Mouse (Mus musculus): ENCODE data around the gene A230072I06Rik. TPM values are rescaled to one million over a fixed set of nuclear protein-coding genes. Genes with fewer than 3 reads are reported as not detected.

The A230072I06Rik gene
- total and polyA plus RNA-seq, 3 experiments: not detected

- Histone ChIP-seq H3K4me2 (ENCODE audit: insufficient read depth, low read depth, poor library complexity, severe bottlenecking) (no peak overlapping the region), H3K4me3 (replicated peaks in 1 of 3; ENCODE audit: low read depth in 2 of 3, low read length in 2 of 3, poor library complexity in 1 of 3) (no peak overlapping the region), H3K79me2 (replicated peaks; ENCODE audit: control insufficient read depth, extremely low read depth, insufficient read depth, poor library complexity, severe bottlenecking) (no peaks in the 10 kb centered on the region), H3K4me1 (ENCODE audit: control insufficient read depth in 1 of 2, insufficient read depth in 2 of 2) (no peaks in the 10 kb centered on the region), H3K36me3 (replicated peaks in 1 of 2; ENCODE audit: control insufficient read depth in 1 of 2, insufficient read depth in 1 of 2, low read length in 1 of 2) (no peaks in the 10 kb centered on the region), H3K9me3 (replicated peaks; ENCODE audit: low read length) (no peaks in the 10 kb centered on the region), H3K27ac (ENCODE audit: insufficient read depth, low read depth) (no peak overlapping the region), H3K27me3 (replicated peaks) (peaks cover 69% of the 10 kb centered on the region), H3K9ac (ENCODE audit: insufficient read depth, low read depth) (no peak overlapping the region)
- TF ChIP-seq MEF2A (IDR thresholded peaks at IDR 0.05; ENCODE audit: borderline replicate concordance, low read depth, low read length): no peak
- in situ Hi-C loops (cut with MboI; ENCODE audit: low pct_ligation_motif_present, low pct_unique_long_range_greater_than_20kb, low sequenced_read_pairs) (no loop called here), dilution Hi-C loops (cut with MboI; ENCODE audit: extremely low pct_ligation_motif_present, extremely low pct_unique_long_range_greater_than_20kb, low sequenced_read_pairs) (no loop called here)
- no peak for DNase-seq (ENCODE audit: extremely low read depth)
Observed at GRCm38 (mm10) chr8:12323238-12323637, 44.6 kb downstream of the A230072I06Rik start.

DNA sequence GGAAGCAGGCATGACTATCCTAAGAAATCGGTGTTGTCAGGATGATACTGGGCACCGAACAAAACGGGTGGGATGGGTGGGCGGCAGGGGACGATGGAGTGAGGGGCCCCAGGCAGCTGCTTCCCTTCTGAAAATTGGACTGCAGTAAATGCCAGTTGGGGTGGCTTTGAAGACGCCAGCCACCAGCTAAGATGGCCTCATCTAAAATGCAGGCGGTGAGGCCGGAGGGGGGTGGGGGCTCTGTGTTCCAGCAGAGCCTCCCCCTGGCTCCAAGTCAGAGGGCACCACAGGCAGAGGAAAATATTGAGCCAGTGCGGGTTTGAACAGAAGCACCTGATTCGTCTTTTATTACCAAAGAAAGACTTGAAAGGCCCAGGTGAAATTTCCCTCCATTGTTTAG, 45.9 kb downstream of the A230072I06Rik start:
- no peak for DNase-seq (ENCODE audit: extremely low read depth)
- TF ChIP-seq ZMIZ1 (IDR thresholded peaks at IDR 0.05; ENCODE audit: low read depth, low read length): no peak
- Histone ChIP-seq H3K4me3 (replicated peaks in 1 of 3; ENCODE audit: low read depth in 2 of 3, low read length in 2 of 3, poor library complexity in 1 of 3) (no peak overlapping the region), H3K27ac (ENCODE audit: insufficient read depth, low read depth) (no peak overlapping the region), H3K9ac (ENCODE audit: insufficient read depth, low read depth) (no peak overlapping the region), H3K4me1 (ENCODE audit: control insufficient read depth in 1 of 2, insufficient read depth in 2 of 2) (peaks cover 0 to 2% of the 10 kb centered on the region in 2 experiments; a peak in 1 of 4 replicates), H3K4me2 (ENCODE audit: insufficient read depth, low read depth, poor library complexity, severe bottlenecking) (no peak overlapping the region), H3K36me3 (replicated peaks in 1 of 2; ENCODE audit: control insufficient read depth in 1 of 2, insufficient read depth in 1 of 2, low read length in 1 of 2) (no peaks in the 10 kb centered on the region), H3K27me3 (replicated peaks) (peaks cover 64% of the 10 kb centered on the region), H3K9me3 (replicated peaks; ENCODE audit: low read length) (no peaks in the 10 kb centered on the region), H3K79me2 (replicated peaks; ENCODE audit: control insufficient read depth, extremely low read depth, insufficient read depth, poor library complexity, severe bottlenecking) (no peaks in the 10 kb centered on the region)
- dilution Hi-C loops (cut with MboI; ENCODE audit: extremely low pct_ligation_motif_present, extremely low pct_unique_long_range_greater_than_20kb, low sequenced_read_pairs) (no loop called here), in situ Hi-C loops (cut with MboI; ENCODE audit: low pct_ligation_motif_present, low pct_unique_long_range_greater_than_20kb, low sequenced_read_pairs) (no loop called here)

DNA sequence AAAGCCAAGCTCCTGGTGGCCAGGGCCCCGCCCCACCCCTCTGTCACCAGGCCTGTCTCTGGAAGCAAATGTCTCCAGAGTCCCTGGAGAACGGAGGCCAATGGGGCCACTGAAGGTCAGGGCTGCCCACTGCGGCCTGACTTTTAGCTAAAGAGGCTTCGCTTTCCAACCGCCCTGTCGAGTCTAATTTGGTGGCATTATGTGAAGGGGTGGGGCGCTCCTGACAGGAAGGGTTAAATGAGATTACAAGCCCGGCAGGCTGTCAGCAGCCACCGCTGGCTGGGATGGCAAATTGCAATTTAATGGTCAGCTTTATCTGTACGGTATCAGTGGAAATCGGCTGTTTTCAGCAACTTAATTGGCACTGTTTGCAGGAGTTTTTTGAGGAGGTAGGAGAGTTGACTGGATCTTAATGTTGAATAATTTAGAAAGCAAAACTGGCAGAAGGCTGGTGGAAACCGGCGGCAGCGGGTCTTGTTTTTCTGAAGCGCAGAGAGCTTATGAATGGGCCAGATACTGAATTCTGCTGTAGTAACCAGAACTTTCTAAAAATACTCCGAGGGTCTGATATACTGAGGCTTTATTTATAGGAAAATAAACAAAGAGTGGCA, 46.5 kb downstream of the A230072I06Rik start:
- Histone ChIP-seq H3K36me3 (replicated peaks in 1 of 2; ENCODE audit: control insufficient read depth in 1 of 2, insufficient read depth in 1 of 2, low read length in 1 of 2) (no peaks in the 10 kb centered on the region), H3K27me3 (replicated peaks) (peaks cover 65% of the 10 kb centered on the region), H3K4me1 (ENCODE audit: control insufficient read depth in 1 of 2, insufficient read depth in 2 of 2) (peaks cover 0 to 2% of the 10 kb centered on the region in 2 experiments; a peak in 1 of 4 replicates), H3K4me3 (replicated peaks in 1 of 3; ENCODE audit: low read depth in 2 of 3, low read length in 2 of 3, poor library complexity in 1 of 3) (no peak overlapping the region), H3K4me2 (ENCODE audit: insufficient read depth, low read depth, poor library complexity, severe bottlenecking) (no peak overlapping the region), H3K79me2 (replicated peaks; ENCODE audit: control insufficient read depth, extremely low read depth, insufficient read depth, poor library complexity, severe bottlenecking) (no peaks in the 10 kb centered on the region), H3K27ac (ENCODE audit: insufficient read depth, low read depth) (no peak overlapping the region), H3K9me3 (replicated peaks; ENCODE audit: low read length) (no peaks in the 10 kb centered on the region), H3K9ac (ENCODE audit: insufficient read depth, low read depth) (no peak overlapping the region)
- TF ChIP-seq CHD1 (IDR thresholded peaks at IDR 0.05; ENCODE audit: low read depth, low read length) (no peak), SMC3 (IDR thresholded peaks at IDR 0.05; ENCODE audit: low read depth, low read length) (no peak), USF1 (IDR thresholded peaks at IDR 0.05; ENCODE audit: low read depth, low read length) (no peak), GABPA (IDR thresholded peaks at IDR 0.05; ENCODE audit: insufficient replicate concordance, low read depth, low read length) (no peak), BHLHE40 (IDR thresholded peaks at IDR 0.05; ENCODE audit: low read depth, low read length) (no peak)
- dilution Hi-C loops (cut with MboI; ENCODE audit: extremely low pct_ligation_motif_present, extremely low pct_unique_long_range_greater_than_20kb, low sequenced_read_pairs): no loop called here
- no peak for DNase-seq (ENCODE audit: extremely low read depth)
- in situ Hi-C loops (cut with MboI; ENCODE audit: low pct_ligation_motif_present, low pct_unique_long_range_greater_than_20kb, low sequenced_read_pairs): no loop called here
